Mouse (Mus musculus): ENCODE results near the gene Pdia5. TPM values are rescaled to one million over a fixed set of nuclear protein-coding genes. Genes with fewer than 3 reads are reported as not detected.

Pdia5 gene
- polyA plus RNA-seq, 1 experiment: 20.2 TPM

DNA sequence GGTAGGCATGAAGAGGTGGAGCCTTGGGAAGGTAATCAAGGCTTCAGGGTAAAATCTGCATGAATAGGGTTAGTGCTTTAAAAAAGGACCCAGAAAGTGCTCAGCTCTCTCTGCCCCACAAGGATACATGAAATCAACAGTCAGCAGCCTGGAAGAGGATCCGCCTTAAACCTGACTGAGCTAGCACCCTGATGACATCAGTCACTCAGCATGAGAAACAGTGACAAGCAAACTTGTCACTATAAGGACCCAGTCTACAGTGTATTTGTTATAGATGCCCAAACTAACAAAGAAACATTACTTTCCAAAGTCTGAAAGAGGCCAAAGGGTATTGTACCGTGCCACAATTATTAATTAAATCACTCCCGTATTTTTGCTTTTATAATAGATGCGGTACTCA, 2.9 kb downstream of the Pdia5 start:
- H3K27me3 ChIP-seq (ENCODE audit: control insufficient read depth, insufficient read depth, low read length, poor library complexity, severe bottlenecking): no peaks in the 10 kb centered on the region
- TF ChIP-seq EP300 (IDR thresholded peaks at IDR 0.05; ENCODE audit: insufficient read depth, low read depth, low read length) (no peak), CTCF (IDR thresholded peaks at IDR 0.05; ENCODE audit: low read depth, low read length) (no peak), POLR2A (IDR thresholded peaks at IDR 0.05; ENCODE audit: insufficient read depth, low read length) (no peak)
- no peak overlapping the region for H3K4me3 ChIP-seq (ENCODE audit: low read depth, low read length)
- no peaks in the 10 kb centered on the region for H3K9me3 ChIP-seq (replicated peaks; ENCODE audit: control insufficient read depth, insufficient read depth, low read length, poor library complexity, severe bottlenecking)
- H3K36me3 ChIP-seq (ENCODE audit: control insufficient read depth, insufficient read depth, low read length, poor library complexity, severe bottlenecking): no peaks in the 10 kb centered on the region
- peaks cover 2% of the 10 kb centered on the region for H3K4me1 ChIP-seq (ENCODE audit: control insufficient read depth, insufficient read depth, low read length)
- H3K27ac ChIP-seq (ENCODE audit: insufficient read depth, low read length): no peak overlapping the region
- H3K9ac ChIP-seq (ENCODE audit: low read depth, poor library complexity, severe bottlenecking): no peak overlapping the region

GRCm38 (mm10) chr16:35487056-35487455, 3.6 kb downstream of the Pdia5 start:
- TF ChIP-seq EP300 (IDR thresholded peaks at IDR 0.05; ENCODE audit: insufficient read depth, low read depth, low read length) (no peak), POLR2A (IDR thresholded peaks at IDR 0.05; ENCODE audit: insufficient read depth, low read length) (no peak), CTCF (IDR thresholded peaks at IDR 0.05; ENCODE audit: low read depth, low read length) (no peak)
- Histone ChIP-seq H3K27me3 (ENCODE audit: control insufficient read depth, insufficient read depth, low read length, poor library complexity, severe bottlenecking) (no peaks in the 10 kb centered on the region), H3K36me3 (ENCODE audit: control insufficient read depth, insufficient read depth, low read length, poor library complexity, severe bottlenecking) (no peaks in the 10 kb centered on the region), H3K9me3 (replicated peaks; ENCODE audit: control insufficient read depth, insufficient read depth, low read length, poor library complexity, severe bottlenecking) (no peaks in the 10 kb centered on the region), H3K9ac (ENCODE audit: low read depth, poor library complexity, severe bottlenecking) (no peak overlapping the region), H3K4me3 (ENCODE audit: low read depth, low read length) (no peak overlapping the region), H3K4me1 (ENCODE audit: control insufficient read depth, insufficient read depth, low read length) (peaks cover 2% of the 10 kb centered on the region), H3K27ac (ENCODE audit: insufficient read depth, low read length) (no peak overlapping the region)

- no peaks in the 10 kb centered on the region for H3K9me3 ChIP-seq (replicated peaks; ENCODE audit: control insufficient read depth, insufficient read depth, low read length, poor library complexity, severe bottlenecking)
- peaks cover 2% of the 10 kb centered on the region for H3K4me1 ChIP-seq (ENCODE audit: control insufficient read depth, insufficient read depth, low read length)
- no peak overlapping the region for H3K27ac ChIP-seq (ENCODE audit: insufficient read depth, low read length)
- no peaks in the 10 kb centered on the region for H3K36me3 ChIP-seq (ENCODE audit: control insufficient read depth, insufficient read depth, low read length, poor library complexity, severe bottlenecking)
- TF ChIP-seq POLR2A (IDR thresholded peaks at IDR 0.05; ENCODE audit: insufficient read depth, low read length): no peak
- TF ChIP-seq CTCF (IDR thresholded peaks at IDR 0.05; ENCODE audit: low read depth, low read length): no peak
- no peak for TF ChIP-seq EP300 (IDR thresholded peaks at IDR 0.05; ENCODE audit: insufficient read depth, low read depth, low read length)
- no peaks in the 10 kb centered on the region for H3K27me3 ChIP-seq (ENCODE audit: control insufficient read depth, insufficient read depth, low read length, poor library complexity, severe bottlenecking)
- H3K4me3 ChIP-seq (ENCODE audit: low read depth, low read length): no peak overlapping the region
- H3K9ac ChIP-seq (ENCODE audit: low read depth, poor library complexity, severe bottlenecking): no peak overlapping the region
Measured at GRCm38 (mm10) chr16:35485711-35486110, 5.0 kb downstream of the Pdia5 start.

DNA sequence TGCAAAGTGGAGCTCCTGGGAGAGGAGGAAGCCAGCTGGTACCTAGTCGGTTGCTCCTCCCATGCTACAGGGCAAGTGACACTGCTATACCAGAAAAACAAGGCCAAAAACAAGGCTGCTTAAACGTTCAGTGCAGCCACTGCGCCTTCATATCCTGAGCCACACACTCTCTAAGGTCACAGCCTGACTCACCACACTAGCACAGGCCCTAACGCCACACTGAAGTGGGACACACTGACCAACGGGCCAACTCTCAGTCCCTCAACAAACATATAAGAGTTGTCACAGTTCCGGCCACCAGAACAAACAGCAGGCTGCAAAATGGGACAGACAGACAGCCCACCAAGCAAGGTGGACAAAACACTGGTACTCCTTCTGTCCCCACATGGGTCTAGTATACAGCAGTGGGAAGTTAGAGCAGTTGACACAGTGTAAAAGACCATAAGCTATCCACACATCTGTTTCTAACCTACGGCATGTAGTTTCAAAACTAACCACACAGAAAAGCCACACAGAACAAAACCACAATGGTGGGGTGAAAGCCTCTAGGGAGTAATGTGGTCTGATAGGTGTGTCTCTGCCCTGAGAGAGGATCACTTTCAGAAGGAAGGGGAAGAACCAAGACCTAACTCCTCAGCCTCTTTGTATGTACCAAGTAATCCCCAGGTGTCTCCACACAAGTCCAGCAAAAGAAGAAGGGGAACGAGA, 6.0 kb downstream of the Pdia5 start:
- TF ChIP-seq CTCF (IDR thresholded peaks at IDR 0.05; ENCODE audit: low read depth, low read length) (no peak), EP300 (IDR thresholded peaks at IDR 0.05; ENCODE audit: insufficient read depth, low read depth, low read length) (no peak), POLR2A (IDR thresholded peaks at IDR 0.05; ENCODE audit: insufficient read depth, low read length) (no peak)
- Histone ChIP-seq H3K4me3 (ENCODE audit: low read depth, low read length) (no peak overlapping the region), H3K4me1 (ENCODE audit: control insufficient read depth, insufficient read depth, low read length) (peaks cover 2% of the 10 kb centered on the region), H3K9ac (ENCODE audit: low read depth, poor library complexity, severe bottlenecking) (no peak overlapping the region), H3K27me3 (ENCODE audit: control insufficient read depth, insufficient read depth, low read length, poor library complexity, severe bottlenecking) (no peaks in the 10 kb centered on the region), H3K27ac (ENCODE audit: insufficient read depth, low read length) (no peak overlapping the region), H3K36me3 (ENCODE audit: control insufficient read depth, insufficient read depth, low read length, poor library complexity, severe bottlenecking) (no peaks in the 10 kb centered on the region), H3K9me3 (replicated peaks; ENCODE audit: control insufficient read depth, insufficient read depth, low read length, poor library complexity, severe bottlenecking) (no peaks in the 10 kb centered on the region)

DNA sequence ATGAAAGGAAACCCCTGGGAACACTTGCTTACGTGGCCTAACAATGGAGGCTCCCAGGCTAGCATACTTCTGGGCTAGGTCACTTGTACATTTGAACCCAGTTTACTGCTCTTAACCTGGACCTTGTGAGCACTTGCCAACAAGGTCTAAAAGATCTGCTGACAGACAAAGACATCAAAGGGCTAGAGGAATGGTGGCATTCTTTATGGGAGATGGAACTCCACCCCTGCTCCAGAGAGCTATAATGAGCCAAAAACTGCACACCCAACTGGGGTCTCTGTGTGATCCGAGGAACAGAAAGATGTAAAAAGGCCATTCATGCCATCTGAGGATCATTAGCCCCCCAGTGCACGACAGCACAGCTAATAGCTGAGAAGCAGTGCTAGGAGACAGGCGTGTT, 6.6 kb downstream of the Pdia5 start:
- Histone ChIP-seq H3K27ac (ENCODE audit: insufficient read depth, low read length) (no peak overlapping the region), H3K9me3 (replicated peaks; ENCODE audit: control insufficient read depth, insufficient read depth, low read length, poor library complexity, severe bottlenecking) (no peaks in the 10 kb centered on the region), H3K36me3 (ENCODE audit: control insufficient read depth, insufficient read depth, low read length, poor library complexity, severe bottlenecking) (no peaks in the 10 kb centered on the region), H3K27me3 (ENCODE audit: control insufficient read depth, insufficient read depth, low read length, poor library complexity, severe bottlenecking) (no peaks in the 10 kb centered on the region), H3K4me3 (ENCODE audit: low read depth, low read length) (no peak overlapping the region), H3K4me1 (ENCODE audit: control insufficient read depth, insufficient read depth, low read length) (peaks cover 2% of the 10 kb centered on the region), H3K9ac (ENCODE audit: low read depth, poor library complexity, severe bottlenecking) (no peak overlapping the region)
- TF ChIP-seq CTCF (IDR thresholded peaks at IDR 0.05; ENCODE audit: low read depth, low read length) (no peak), POLR2A (IDR thresholded peaks at IDR 0.05; ENCODE audit: insufficient read depth, low read length) (no peak), EP300 (IDR thresholded peaks at IDR 0.05; ENCODE audit: insufficient read depth, low read depth, low read length) (no peak)

DNA sequence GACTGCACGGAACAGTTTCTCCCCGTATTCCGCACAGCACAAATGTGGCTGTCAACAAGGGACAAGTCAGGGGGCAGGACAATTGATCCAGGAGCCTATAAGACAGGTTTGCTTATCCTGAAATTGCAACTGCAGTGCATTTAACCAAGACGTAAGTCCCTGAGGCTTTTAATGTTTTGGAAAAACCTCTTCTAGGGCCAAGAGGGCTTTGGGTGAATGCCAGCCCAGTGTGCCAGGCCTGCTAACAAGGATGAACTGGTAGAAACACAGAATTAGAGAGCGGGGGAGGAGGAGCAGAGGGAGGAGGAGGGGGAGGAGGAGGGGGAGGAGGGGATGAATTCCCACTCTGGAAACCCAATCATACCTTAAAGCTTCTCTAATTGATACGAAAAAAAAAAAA, 11.4 kb downstream of the Pdia5 start:
- Histone ChIP-seq H3K27me3 (ENCODE audit: control insufficient read depth, insufficient read depth, low read length, poor library complexity, severe bottlenecking) (no peaks in the 10 kb centered on the region), H3K36me3 (ENCODE audit: control insufficient read depth, insufficient read depth, low read length, poor library complexity, severe bottlenecking) (no peaks in the 10 kb centered on the region), H3K9me3 (replicated peaks; ENCODE audit: control insufficient read depth, insufficient read depth, low read length, poor library complexity, severe bottlenecking) (no peaks in the 10 kb centered on the region), H3K4me1 (ENCODE audit: control insufficient read depth, insufficient read depth, low read length) (no peaks in the 10 kb centered on the region), H3K9ac (ENCODE audit: low read depth, poor library complexity, severe bottlenecking) (no peak overlapping the region), H3K27ac (ENCODE audit: insufficient read depth, low read length) (no peak overlapping the region), H3K4me3 (ENCODE audit: low read depth, low read length) (no peak overlapping the region)
- TF ChIP-seq CTCF (IDR thresholded peaks at IDR 0.05; ENCODE audit: low read depth, low read length) (no peak), POLR2A (IDR thresholded peaks at IDR 0.05; ENCODE audit: insufficient read depth, low read length) (no peak)
